Mouse (Mus musculus) gastrocnemius, postnatal 10 days (tissue): ENCODE data around the gene Ubl5. TPM values are rescaled to one million over a fixed set of nuclear protein-coding genes. Genes with fewer than 3 reads are reported as not detected.
"Not testable (repeated sequence)": the region's sequence is repeated elsewhere in the genome, so short reads cannot be mapped to it uniquely, and the experiment has no call there.

Source experiments
- DNase-seq: peaks from one replicate; pipeline ENCODE4 v3.0.0; 2021; ENCODE audit warnings: mixed read lengths
- long read RNA-seq, 2 experiments: library from polyadenylated mRNA; stranded (forward); transcript quantifications; one replicate each; pipeline ENCODE4 v2.0.0; 2021
- total RNA-seq, 2 experiments: library from RNA; stranded (reverse); gene quantifications; 2 replicates each; pipeline ENCODE4 v1.2.3; 2021

Gene Ubl5
- total RNA-seq: 100 to 1,000 TPM; 197 to 204 TPM
- long read RNA-seq, experiment 1, transcript Ubl5-201 (5 exons, 2,114 nt): major isoform, 65 of 73 reads
- long read RNA-seq, experiment 1, partial matches to known transcripts: 2 of 73 reads
- long read RNA-seq, experiment 1, other reads (novel, unspliced or antisense): 2 of 73 reads
- long read RNA-seq, experiment 2, transcript Ubl5-201 (5 exons, 2,114 nt): major isoform, 46 of 52 reads
- long read RNA-seq, experiment 2, partial matches to known transcripts: 2 of 52 reads
- long read RNA-seq, experiment 2, other reads (novel, unspliced or antisense): 0 of 52 reads

DNA sequence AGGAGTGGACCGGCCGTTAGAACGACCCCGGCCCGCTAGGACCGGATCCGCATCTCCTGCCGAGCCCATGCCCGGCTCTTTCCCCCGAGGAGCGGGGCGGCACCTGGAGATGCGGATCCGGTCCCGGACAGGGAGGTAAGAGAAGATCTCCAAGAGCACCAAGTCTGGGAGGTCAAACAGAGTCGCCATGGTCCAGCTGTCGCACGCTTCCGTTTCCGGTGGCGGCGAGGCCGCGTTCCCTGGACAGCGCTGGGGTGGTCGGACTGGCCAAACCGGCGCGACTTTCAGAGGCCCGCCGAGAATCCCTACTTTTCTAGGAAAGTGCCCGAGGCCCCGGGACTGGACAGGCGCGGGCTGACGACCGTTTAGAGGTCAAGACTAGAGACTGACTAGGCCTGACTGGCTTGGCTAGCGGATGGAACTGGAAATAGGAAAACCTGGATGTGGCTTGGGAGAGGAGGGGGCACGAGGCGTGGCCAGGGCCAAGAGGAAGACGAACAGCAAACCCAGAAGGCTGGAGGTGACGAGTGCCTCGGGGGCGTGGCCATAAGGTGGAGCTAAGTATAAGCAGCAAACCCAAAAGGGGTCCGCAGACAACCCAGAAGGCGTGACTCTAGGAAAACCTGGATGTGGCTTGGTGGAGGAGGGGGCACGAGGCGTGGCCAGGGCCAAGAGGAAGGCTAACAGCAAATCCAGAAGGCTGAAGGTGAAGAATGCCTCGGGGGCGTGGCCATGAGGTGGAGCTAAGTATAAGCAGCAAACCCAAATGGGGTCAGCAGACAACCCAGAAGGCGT is at the start of gene Ubl5:
Ubl5 (plus strand) TSS at position 778 of the 795 bp plus-strand sequence.
- peak; percentile 86 for DNase-seq

DNA sequence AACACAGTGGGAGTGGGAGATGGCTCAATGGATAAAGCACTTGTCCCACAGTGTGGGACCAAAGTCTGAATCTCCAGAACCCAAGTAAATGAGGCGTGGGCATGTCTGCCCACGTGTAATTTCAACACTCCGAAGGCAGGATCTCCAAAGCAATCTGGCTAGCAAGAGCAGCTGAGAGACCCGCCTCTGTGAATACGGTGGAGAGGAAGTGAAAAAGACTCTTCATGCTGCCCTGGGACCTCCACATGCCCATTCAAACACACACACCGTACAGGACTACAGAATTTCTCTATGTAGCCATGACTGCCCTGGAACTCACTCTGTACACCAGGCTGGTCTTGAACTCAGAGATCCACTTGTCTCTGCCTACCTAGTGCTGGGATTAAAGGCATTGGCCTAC is 41.4 kb upstream of the Ubl5 start:
- no peak for DNase-seq

DNA sequence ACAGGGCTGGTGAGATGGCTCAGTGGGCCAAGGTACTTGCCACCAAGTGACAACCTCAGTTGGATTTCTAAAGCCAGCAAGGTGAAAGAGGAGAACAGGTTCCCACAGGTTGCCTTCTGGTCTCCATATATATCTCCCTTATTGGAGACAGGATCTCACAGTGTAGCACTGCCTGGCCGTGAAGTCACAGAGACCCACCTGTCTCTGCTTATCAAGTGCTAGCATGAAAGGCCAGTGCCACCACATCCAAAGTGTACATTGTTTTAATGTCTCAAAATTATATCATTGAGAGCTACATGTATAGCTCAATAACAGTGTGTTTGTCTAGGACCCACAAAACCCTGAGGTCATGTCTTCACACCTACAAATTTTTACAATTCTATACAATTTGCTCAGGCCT is 36.4 kb upstream of the Ubl5 start:
- no peak for DNase-seq

DNA sequence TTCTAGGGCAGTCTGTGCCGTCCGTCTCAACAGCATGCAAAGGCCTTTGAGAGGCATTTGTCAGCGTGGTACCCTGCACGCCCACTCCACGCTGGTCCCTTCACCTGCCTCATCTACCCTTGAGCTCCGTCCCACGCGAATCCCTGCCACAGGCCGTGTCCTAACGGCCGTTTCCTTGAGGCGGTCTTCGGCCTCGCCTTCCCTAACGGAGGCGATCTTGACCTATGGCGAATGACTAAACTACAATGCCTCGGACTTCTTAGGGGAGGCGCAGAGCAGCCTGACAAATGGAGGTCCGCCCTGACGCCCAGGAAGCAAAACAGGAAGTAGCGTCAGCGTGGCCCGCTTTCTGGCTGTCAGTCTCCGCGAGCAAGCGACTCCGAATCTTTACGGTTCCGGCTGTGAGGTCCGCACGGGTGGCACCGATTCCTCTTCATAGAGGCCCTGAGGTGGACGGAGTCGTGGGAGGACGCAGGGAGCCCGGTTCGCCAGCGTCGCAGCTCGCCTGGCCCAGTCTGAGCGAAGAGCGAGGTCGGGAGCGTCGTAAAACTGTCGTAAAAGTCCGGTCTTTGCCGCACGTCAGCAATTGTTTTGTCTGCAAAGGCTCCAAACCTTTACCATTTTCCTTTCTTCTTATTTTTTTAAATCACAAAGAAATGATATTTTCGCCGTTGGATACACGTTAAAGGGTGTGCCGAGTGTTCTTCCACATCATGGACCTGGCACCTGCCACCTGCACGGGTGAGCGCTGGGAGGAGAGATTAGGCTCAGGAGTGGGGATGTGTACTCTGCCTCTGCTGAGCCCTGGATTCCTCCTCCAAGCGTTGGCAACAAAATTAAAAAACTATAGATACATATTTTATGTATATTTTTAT is 35.3 kb upstream of the Ubl5 start:
- DNase-seq: peak; percentile 77

DNA sequence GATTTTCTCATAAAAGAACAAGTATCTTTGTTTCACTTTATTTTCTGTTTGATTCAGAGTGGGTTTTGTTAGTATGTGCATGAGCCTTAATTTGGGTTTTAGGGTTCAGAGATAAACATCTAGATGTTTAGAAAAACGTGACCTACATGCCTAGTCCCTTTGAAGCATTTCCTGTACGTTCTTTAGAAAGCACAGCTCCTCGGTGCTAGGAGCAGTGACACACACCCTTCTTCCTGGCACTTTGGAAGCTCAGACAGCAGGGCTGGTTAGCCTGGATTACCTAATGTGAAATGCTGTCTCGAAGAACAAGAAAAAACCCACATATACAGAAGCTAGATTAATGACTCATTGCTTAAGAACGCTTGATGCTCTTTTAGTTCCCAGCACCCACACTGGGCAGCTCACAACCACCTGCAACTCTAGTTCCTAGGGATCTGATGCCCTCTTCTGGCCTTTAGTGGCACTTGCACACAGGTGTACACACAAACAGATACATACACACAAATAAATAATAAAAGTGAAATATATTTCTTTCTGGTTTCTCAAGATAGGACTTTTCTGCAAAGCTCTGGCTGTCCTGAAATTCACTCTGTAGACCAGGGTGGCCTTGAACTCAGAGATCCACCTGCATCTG is 32.7 kb upstream of the Ubl5 start:
- no peak for DNase-seq

DNA sequence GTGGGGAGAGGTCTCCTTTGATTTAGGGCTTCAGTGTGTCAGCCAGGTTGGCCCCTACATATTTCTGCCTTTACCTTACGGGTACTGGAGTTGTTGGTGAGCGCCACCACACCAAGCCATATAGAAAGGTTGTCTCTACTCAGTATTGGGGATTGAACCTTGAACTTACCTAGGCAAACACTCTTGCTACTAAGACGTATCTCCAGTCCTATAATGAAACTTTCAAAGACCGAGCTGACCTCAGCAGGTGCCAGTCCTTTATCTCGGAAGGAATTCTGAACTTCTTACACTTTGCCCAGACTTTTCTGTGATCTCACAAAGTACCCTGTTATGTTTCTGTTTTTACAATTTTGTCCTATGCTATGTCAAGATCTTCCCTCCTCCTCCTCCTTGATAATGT is 30.7 kb upstream of the Ubl5 start:
- no peak for DNase-seq

DNA sequence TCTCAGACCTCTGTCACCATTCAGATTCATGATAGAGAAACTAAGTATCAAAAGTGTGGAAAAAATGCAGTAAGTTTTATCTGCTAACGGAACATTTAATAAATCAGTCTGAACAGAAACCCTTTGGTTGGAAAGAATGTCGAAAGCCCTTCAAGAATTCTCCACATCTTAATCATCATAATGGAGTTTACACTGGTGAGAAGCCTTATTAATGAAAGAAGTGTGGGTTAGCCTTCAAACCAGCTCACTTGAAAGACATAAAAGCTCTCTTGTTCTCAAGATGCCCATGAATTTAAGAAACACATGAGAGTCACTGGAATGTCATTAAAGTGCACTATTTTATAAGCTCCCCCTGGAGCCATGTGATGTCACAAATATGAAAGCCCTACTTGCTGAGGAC is 26.0 kb upstream of the Ubl5 start:
- DNase-seq: no peak

DNA sequence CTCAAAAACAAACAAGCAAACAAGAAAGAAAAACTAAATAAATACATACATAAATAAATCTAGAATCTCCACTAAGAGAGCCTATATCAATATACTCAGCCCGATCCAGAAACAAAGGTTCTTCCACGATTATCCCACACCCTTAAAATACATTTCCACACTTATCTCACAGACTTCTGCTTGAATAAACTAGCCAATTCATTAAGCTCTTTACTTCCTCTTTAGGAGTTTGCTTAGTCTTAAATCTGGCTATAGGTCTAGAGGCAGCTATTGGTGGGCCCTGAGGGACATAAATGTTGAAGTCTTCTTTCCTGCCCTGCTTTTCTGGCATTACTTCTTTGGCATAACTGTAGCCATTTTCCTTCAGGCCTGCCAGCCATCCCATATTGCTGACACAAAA is 11.3 kb upstream of the Ubl5 start:
- no peak for DNase-seq

DNA sequence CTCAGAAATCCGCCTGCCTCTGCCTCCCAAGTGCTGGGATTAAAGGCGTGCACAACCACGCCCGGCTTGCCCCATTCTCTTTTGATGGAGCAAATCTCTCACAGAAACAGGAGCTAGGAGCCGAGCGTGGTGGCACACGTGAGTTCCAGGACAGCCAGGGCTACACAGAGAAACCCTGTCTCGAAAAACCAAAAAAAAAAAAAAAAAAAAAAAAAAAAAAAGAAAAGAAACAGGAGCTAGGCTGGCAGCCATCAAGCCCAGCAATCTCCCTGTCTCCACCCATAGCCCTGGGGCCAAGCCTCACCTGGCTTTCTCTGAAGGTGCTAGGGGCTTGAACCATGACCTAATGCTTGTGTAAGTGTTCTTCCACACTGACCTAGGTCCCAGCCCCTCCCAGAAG is 7.0 kb upstream of the Ubl5 start:
- not testable (repeated sequence) for DNase-seq

DNA sequence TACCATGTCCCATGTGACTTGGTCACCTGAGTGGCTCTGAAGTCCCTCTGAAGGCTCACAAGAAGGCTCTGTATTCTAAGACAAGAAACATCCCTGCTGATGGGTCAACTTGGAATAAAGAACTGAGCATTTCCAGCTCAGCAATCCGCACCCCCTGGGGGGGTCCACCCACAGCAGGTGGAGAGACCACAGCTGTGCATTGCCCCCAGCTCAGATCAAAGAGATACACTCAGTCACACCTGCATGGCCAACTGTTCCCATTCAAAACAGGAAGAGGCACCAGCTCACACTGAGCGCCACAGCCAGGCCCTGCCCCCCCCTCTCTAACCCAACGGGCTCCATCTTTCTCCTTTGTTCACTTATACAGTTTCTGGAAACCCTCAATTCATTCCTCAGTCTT is 6.4 kb upstream of the Ubl5 start:
- no peak for DNase-seq

DNA sequence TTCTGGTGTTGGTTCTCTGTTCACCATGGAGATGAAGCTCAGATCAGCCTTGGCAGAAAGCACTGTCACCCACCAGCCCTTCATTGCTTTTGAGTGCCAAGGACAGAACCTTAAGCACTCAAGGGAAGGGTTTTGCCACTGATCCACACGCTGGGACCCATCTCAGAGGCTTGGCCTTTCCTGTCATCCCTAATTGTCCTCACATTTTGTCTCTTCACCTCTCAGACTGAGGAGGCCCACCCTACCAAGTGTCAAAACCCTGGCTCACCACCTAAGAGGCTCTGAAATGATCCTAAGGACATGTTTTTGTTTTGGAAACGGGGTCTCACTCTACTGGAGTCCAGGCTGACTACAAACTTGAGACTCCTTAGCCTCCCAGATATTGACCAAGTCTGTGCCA is 5.9 kb upstream of the Ubl5 start:
- DNase-seq: no peak

DNA sequence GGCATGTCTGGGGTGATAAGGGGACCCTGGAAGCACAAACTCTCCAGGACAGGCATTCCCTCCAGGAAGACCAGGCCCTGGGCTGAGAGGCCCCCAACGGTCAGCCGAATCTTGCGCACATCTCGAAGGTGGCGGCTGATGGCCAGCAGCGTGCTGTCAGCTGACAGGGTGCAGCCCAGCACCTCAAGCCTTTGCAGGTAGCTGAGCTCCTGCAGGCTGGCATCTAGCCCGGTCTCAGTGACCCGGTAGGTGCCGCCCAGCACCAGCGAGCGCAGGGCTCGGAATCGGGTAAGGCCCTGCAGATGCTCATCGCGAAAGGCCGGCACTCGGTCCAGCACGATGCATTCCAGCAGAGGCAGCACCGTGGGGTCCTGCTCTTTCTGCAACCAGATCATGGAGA is 4.1 kb upstream of the Ubl5 start:
- DNase-seq: no peak

DNA sequence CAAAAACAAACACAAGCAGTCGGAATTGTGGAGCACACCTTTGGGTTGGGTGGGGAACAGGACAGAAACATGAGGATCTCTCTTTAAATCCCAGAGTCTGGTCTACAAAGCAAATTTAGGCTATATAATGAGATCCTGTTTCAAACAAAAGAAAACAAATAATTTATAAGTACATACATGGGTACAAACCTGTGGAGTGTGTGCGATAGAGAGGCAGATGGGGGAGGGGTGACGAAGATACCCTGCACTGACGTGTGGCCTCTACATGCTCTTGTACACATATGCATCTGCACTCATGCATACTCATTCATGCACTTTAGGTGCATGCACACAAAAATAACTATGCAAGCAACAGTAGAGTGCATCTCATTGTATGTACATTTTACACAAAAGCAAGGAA is 3.2 kb upstream of the Ubl5 start:
- no peak for DNase-seq

DNA sequence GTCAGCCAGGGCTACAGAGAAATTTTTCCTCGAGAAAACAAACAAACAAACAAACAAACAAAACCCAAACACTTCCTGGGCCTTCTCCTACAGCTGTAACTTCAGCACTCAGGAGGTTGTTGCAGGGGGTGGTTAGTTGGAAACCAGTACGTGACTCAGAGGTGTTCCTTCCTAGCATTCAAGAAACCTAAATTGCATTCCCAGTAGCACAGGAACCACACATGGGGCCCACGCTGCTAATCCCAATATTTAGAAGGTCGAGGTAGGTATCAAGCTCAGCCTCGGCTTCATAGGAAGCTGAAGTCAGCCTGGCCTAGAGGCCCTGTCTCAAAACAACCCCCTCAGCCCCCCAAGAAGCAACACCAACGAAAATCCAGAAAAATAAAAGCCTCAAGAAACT is 1.2 kb upstream of the Ubl5 start:
- DNase-seq: no peak

DNA sequence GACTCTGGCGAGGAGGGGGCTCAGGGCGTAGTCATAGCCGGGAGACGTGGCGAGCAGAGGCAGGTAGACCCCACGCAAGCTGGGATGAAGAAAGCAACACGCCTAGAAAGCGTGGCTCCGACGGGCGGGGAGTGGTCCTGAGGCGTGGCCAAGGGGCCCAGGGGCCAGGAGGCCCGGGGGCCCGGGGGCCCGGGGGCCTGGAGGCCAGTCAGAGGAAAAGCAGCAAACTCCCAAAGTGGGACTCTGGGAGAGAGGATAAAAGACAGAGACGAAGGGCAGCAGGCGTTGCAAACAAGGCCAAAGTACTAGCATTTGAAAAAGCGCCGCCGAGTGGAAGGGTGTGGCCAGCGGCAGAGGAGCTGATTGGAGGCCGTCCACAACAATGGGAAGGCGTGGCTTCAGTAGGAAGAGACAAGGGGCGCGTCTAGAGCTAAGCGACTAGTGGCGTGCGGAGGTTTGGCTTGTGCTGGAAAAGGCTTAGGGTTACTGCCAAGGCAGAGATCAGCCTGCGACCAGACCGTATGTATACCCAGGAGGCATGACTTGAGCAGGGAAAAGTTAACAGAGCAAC is 303 bp downstream of the Ubl5 start:
- DNase-seq: peak; percentile 81

DNA sequence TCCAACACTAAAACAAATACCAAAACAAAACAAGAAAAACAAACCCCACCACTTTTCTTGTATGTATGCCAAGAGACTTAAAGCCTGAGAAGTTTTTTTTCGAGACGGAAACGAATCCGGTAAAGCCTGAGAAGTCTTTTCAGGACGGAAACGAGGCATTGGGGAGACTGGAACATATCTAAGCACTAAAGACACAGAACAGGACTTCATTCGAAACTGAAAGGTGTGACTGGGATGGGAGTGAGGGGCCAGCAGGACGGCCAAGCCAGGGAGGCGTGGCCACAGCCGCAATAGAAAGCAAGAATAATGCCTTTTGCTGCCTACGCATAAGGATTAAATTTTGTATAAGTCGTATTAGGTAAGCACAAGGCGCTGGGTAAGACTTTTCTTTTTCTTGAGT is 1.1 kb downstream of the Ubl5 start:
- no peak for DNase-seq

DNA sequence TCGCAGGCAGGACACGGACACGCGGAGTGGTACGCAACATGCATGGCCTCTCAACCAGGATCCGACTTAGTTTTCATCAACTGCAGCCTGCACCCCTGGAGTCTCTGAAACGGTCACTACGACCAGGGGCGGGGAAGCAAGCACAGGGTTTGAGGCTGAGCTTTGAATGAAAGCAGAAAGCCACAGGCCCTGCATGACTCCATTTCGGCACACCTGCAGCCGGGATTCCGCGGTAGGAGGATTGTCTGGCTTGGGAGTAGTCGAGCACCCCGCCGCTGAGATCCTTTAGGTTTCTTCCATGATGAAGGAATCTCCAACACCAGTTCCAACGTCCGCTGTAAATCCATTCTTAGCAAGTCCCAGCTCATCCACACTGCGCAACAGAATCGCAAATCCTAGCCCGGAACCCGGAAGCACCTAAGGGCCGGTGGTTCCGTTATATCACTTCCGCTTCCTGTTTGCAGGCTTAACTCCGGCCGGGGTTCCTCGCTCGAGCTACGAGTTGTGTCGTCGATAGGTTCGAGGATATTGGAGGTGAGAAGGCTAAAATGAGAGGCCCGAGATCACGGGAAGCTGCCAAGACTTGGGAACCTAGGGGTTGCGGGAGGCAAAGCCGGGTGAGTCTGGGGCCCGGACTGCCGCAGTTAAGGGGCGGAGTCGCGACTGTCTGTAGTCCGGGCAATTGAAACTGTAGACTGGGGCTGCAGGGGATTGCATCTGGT is 1.8 kb downstream of the Ubl5 start, which contains the start of gene Fbxl12:
Fbxl12 (minus strand) TSS at position 408 of the 722 bp plus-strand sequence.
- peak; percentile 65 for DNase-seq

DNA sequence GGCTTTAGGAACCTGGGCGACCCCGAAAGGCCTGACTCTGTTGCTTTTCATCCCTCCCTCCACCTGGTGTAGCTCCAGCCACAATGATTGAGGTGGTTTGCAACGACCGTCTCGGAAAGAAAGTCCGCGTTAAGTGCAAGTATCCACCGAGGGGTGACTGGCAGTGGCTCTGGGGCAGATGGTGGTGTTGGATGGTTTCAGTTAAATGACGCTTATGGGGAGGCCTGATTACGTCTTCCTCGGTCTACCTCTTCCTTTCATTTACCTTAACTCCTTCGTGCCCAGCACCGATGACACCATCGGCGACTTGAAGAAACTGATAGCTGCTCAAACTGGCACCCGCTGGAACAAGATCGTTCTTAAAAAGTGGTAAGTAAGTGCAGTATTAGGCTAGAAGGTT is 2.4 kb downstream of the Ubl5 start:
- DNase-seq: no peak

DNA sequence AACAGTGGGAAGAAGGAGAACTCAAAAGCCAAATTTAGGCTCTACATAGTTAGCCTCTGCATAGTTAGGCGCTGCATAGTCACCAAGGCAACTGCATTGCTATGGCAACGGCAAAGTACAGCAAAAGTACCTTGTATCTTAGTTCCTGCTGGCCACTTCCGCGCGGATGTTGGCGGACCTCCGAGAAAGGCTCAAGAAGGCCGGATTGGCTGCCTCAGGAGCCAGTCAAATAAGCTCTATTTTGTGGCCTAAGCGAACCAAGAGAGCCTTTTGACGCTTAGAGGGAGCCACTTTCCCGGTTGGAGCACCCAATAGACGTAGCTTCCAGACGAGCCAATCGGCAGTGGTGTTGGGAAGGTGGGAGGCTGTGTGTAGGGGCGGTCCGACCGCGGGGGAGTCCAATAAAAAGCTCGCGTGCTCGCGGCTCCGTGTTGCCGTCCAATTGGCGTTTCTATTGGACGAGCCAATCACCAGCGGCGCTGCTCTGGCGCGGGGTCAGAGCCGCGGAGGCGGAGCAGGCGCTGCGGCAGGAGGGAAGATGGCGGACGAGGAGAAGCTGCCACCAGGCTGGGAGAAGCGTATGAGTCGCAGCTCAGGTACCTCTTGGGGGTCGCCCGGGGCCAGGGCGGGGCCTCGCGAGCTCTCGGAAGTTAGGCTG is 9.1 kb downstream of the Ubl5 start, which contains the start of gene Pin1:
Pin1 (plus strand) TSS at position 494 of the 658 bp plus-strand sequence.
- peak; percentile 95 for DNase-seq

DNA sequence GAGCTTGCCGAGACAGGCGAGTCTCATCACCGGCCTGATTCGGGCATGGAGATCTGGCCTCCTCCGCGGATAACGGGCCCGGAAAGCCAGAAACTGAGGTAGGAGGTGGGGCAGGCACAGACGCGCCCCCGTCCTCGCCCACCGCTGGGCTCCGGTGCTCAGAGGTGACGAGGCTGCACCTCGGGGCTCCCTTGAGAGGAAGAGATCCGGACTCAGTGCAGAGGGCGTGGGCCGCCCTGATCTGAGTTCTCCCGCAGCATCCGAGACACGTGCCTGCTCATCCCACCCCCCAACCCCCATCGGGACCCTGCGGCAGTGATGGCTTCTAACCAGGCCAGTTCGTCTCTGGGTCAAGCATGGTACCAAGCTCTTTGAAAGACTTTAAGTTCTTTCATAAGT is 9.6 kb downstream of the Ubl5 start:
- no peak for DNase-seq

DNA sequence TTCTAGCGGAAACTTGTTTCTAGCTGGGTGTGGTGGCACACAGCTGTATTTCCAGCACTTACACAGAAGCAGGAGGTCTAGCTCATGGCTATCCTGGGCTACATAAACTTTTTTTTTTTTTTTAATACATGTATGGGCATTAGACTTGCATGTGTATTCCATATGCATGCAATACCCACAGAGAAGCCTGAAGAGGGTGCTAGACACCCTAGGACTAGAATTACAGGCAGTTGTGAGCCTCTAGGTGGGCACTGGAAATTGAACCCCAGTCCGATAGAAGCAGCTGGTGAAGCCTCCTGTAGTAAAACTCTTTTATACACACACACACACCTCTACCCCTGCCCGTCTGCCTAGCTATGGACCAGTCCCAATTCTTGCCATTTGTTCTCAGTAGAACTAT is 11.2 kb downstream of the Ubl5 start:
- DNase-seq: no peak
